Mouse (Mus musculus): ENCODE measurements at regions not wholly inside any gene's neighbourhood (a gene's known extent, or its start where the extent isn't known, plus 50 kb on each side); places are given as distances from the start of the nearest gene placed in this dataset.

DNA sequence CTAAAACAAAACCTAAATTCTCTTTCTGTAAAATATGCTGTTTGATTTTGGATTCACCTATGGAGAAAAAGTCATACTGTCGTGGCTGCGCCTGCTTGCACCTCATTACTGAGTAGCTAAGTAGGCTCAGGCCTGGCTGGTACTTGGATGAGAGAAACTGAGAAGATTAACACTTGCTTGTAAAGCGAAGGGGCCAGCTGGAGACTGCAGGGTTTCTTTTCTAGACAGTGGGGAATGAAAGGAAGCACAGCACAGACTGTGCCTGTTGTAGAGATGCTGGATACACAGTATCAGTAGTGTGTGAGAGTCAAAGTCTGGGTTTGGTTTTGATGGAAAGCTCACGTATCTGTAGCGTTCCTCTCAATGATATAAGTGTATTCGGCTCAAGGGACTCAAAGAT is 123.5 kb downstream of the Ackr3 start:
- ChIA-PET POLR2A (interaction anchor here in 1 of 4 experiments (0.7 kb wide), 2 partner anchors 122 to 1852 kb away, joined by 4 to 5 read pairs; no protein-coding TSS in a partner anchor), CTCF (no interaction called here)

GRCm38 (mm10) chr1:90332531-90332930 is 128.8 kb downstream of the Ackr3 start:
- ChIA-PET CTCF (interaction anchor here in 1 of 4 experiments (1.3 kb wide), 1 partner anchor 258 kb away, joined by 4 read pairs; no protein-coding TSS in a partner anchor), POLR2A (no interaction called here)

- POLR2A ChIA-PET = interaction anchor here in 1 of 4 experiments (0.6 to 1.2 kb wide), 2 partner anchors 12 to 29 kb away, joined by 3 to 4 read pairs; no protein-coding TSS in a partner anchor
- CTCF ChIA-PET = no interaction called here
Observed at GRCm38 (mm10) chr1:90333676-90334430, 130.1 kb downstream of the Ackr3 start.

DNA sequence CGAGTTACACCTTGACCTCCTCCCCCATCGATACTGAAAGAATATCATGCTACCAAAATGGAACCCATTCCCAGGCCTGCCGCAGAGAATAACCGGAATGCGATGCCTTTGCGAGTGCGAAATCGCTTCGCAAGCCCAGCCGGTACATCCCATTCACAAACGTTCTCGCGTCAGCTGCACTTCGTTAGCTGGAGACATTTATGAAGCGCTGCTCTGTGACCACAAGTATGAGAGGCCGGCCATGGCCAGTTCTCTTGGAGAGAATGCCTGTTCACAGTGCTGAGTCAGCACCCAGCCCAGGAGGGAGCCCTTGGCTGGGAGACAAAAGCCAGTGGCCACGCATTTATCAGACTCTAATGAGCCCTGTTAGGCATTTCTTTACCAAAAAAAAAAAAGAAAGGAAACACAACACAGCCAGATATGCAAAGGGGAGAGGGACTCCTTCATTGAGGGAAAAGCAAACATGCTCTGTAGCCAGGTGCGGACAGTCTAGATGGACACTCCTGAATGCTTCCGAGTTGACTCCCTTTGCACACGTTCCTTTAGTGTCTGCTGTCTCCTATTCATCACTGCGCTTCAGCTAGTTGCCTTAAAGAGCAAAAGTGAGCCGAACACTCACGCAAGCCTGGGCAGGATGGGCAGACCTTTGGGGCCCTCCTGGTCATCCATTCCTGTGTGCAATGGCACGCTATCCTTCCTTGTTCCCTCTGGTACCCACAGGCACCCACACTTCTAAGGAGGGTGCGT is 131.4 kb downstream of the Ackr3 start:
- POLR2A ChIA-PET = interaction anchor here in 1 of 4 experiments (1.2 kb wide), 1 partner anchor 11 kb away, joined by 3 read pairs; no protein-coding TSS in a partner anchor
- CTCF ChIA-PET = interaction anchor here in 1 of 4 experiments (0.6 to 0.7 kb wide), 2 partner anchors 21 to 52 kb away, joined by 3 read pairs; no protein-coding TSS in a partner anchor

- CTCF ChIA-PET = interaction anchor here in 2 of 4 experiments (0.6 kb wide), 2 partner anchors 16 to 237 kb away, joined by 3 to 4 read pairs; no protein-coding TSS in a partner anchor
- POLR2A ChIA-PET = no interaction called here
Observed at GRCm38 (mm10) chr1:90337876-90338316, 134.1 kb downstream of the Ackr3 start.

DNA sequence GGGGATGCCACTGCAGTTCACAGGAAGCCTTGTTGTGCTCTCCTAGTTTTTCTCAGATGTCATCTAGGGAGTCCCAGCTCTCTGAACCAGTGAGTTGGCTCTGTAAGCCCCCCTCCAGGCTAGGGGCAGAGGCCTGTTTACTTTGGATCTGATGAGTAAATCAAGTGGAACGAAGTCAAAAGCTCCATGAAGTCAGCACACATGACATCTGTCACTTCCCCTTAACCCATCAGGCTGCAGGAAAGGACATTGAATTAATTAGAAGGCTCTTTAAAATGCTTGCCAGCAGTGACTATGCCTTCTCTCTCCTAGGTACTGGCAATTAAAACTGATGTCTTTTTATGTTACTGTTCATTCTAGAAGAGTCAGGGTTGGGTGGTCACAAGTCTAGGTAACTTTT is 138.6 kb downstream of the Ackr3 start:
- POLR2A ChIA-PET = no interaction called here
- CTCF ChIA-PET = no interaction called here

DNA sequence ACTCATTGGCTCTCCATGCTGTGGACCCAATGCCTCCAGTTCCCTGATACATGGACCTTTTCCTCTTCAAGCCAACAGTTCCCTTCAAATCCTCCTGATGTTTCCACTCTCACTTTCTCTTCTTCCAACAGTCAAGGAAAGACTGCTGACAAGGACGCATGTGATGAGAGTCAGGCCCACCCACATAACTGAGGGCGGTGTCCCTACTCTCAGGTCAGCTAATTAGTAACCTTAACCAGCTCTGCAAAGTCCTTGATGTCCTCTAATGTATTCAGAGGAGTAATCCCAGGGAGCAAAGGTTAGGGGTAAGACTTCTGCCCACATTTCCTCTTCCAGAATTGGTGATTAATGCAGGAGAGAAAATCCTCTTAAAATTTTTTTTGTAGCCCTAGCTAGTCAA is 139.7 kb downstream of the Ackr3 start:
- CTCF ChIA-PET = no interaction called here
- POLR2A ChIA-PET = no interaction called here

- ChIA-PET POLR2A (no interaction called here), CTCF (no interaction called here)
Observed at GRCm38 (mm10) chr1:90347032-90347431, 143.3 kb downstream of the Ackr3 start.

DNA sequence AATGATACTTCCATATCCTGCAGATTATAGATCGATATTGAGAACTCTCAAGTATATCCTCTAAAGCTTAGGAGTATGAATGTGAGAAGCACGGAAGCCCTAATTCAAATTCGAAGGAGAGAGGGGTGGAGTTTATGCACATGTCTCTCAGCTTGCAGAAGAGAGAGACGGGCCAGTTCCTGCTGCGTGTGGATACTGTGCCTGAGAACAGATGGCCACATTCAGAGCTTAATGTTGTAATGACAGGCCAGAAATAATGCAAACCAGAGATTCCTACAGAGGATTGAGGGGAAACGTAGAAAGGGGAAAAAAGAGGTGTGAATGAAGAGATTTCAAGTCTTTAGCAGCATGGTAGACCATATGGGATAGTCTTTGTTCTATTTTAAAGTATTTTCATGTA is 145.8 kb downstream of the Ackr3 start:
- ChIA-PET CTCF (interaction anchor here in 3 of 4 experiments (0.7 to 0.8 kb wide), 3 partner anchors 10 to 289 kb away, joined by 3 read pairs; no protein-coding TSS in a partner anchor), POLR2A (interaction anchor here in 1 of 4 experiments (0.6 kb wide), 1 partner anchor 884 kb away, joined by 3 read pairs; no protein-coding TSS in a partner anchor)

DNA sequence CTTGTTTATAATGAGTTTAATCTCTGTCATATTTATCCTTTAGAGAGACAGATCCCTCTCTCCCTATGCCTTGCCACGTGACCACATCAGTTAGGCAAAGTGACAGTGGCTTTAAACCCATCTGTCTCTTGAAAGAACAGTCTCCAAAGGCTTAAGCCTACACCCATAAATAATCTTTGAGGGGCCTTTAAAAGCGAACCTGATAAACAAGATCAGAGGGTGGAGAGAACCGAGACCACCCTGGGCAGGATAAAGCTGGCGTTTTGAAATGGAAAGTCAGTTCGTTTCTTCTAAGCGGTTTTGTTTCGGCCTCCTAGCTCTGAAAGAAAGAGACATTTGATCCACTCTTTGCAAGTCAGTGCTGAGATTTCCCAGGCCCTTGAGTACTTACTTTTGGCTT is 149.5 kb downstream of the Ackr3 start:
- ChIA-PET POLR2A (interaction anchor here in 1 of 4 experiments (0.7 kb wide), 1 partner anchor 37 kb away, joined by 3 read pairs; no protein-coding TSS in a partner anchor), CTCF (interaction anchor here in 1 of 4 experiments (0.8 to 1.1 kb wide), 2 partner anchors 148 to 237 kb away, joined by 3 to 4 read pairs; no protein-coding TSS in a partner anchor)

- ChIA-PET POLR2A (interaction anchor here in 1 of 4 experiments (1.4 kb wide), 1 partner anchor 153 kb away, joined by 4 read pairs; the partner anchor contains the start of gene Ackr3), CTCF (interaction anchor here in 3 of 4 experiments (0.6 to 1.1 kb wide), 3 partner anchors 21 to 234 kb away, joined by 3 to 4 read pairs (median 3); no protein-coding TSS in a partner anchor)
Observed at GRCm38 (mm10) chr1:90356567-90356966, 152.8 kb downstream of the Ackr3 start.

- POLR2A ChIA-PET = interaction anchor here in 1 of 4 experiments (0.7 kb wide), 1 partner anchor 33 kb away, joined by 4 read pairs; no protein-coding TSS in a partner anchor
- CTCF ChIA-PET = no interaction called here
Observed at GRCm38 (mm10) chr1:90357391-90357790, 153.6 kb downstream of the Ackr3 start.

DNA sequence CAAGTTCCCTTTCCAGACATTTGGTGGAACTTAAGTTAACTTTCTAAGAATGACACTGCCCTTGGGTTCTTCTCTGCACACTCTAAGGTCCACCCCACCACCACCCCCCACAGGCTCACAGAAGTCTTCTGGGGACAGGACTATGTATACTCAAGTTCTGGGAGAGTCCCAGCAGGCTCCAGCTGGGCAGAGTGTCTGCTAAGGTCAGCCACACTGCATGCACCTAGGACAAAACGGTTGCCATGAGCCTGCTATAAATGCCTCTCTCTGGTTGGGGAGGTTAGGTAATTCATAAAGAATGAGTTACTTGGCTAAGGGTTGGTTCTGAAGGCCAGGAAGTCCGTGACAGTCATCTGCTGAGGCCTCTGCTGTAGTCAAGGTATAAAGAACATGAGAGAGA is 155.2 kb downstream of the Ackr3 start:
- ChIA-PET POLR2A (no interaction called here), CTCF (interaction anchor here in 3 of 4 experiments (0.6 to 1.1 kb wide), 3 partner anchors 10 to 386 kb away, joined by 4 to 7 read pairs (median 4); no protein-coding TSS in a partner anchor)

DNA sequence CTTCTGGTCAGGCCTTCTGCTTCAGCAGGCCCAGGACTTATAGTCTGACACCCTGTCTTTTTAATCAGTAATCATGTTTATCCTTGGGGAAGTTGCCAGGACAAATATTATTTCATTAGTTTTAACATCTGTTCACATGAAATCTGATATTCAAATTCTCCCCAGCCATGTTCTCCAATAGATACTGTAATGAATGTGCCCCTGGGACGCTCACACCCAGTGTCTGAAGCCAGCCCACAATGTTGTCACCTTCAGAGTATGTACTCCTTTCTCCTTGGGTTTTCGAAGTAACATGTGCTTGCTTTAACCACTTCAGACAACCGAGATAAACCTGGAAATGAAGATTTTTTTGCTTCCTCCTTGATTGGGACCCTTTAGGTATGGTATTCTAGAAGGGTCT is 156.3 kb downstream of the Ackr3 start:
- CTCF ChIA-PET = interaction anchor here in 1 of 4 experiments (0.7 kb wide), 1 partner anchor 228 kb away, joined by 3 read pairs; no protein-coding TSS in a partner anchor
- POLR2A ChIA-PET = interaction anchor here in 1 of 4 experiments (0.6 to 0.7 kb wide), 2 partner anchors 34 to 158 kb away, joined by 3 read pairs; no protein-coding TSS in a partner anchor

GRCm38 (mm10) chr1:90364444-90364843 is 160.7 kb downstream of the Ackr3 start:
- ChIA-PET POLR2A (no interaction called here), CTCF (interaction anchor here in 1 of 4 experiments (1.3 kb wide), 1 partner anchor 226 kb away, joined by 3 read pairs; no protein-coding TSS in a partner anchor)

DNA sequence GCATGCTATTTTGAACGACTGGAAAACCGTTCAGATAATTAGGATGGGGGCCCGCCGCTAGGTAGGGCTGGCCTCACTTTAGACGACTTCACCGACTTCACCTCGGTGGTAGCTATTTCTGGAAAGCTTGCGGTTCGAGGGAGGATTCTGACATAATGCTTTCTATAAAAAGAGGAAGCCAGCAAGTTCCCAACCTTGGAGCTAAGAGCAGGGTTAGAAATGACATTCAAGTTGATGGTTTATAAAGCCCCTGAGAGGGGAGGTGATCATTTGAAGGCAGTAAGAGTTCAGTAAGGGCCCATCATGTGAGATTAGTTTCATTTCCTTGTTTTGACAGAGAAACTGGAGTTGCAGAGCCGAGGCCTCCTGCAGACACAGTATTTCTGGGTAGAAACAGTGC is 164.8 kb downstream of the Ackr3 start:
- ChIA-PET POLR2A (interaction anchor here in 2 of 4 experiments (0.7 to 0.8 kb wide), 2 partner anchors 109 to 165 kb away, joined by 4 to 5 read pairs; partner anchors contain the start of gene Ackr3 (in 1 of the 2)), CTCF (interaction anchor here in 3 of 4 experiments (0.6 to 1.4 kb wide), 6 partner anchors 11 to 725 kb away, joined by 3 to 13 read pairs (median 4); no protein-coding TSS in a partner anchor)

- POLR2A ChIA-PET = interaction anchor here in 2 of 4 experiments (0.7 to 0.8 kb wide), 2 partner anchors 165 to 306 kb away, joined by 3 to 4 read pairs; partner anchors contain the start of gene Ackr3 (in 1 of the 2)
- CTCF ChIA-PET = interaction anchor here in 2 of 4 experiments (0.7 to 1.4 kb wide), 7 partner anchors 10 to 726 kb away, joined by 3 to 5 read pairs (median 3); no protein-coding TSS in a partner anchor
Observed at GRCm38 (mm10) chr1:90369287-90369686, 165.5 kb downstream of the Ackr3 start.

DNA sequence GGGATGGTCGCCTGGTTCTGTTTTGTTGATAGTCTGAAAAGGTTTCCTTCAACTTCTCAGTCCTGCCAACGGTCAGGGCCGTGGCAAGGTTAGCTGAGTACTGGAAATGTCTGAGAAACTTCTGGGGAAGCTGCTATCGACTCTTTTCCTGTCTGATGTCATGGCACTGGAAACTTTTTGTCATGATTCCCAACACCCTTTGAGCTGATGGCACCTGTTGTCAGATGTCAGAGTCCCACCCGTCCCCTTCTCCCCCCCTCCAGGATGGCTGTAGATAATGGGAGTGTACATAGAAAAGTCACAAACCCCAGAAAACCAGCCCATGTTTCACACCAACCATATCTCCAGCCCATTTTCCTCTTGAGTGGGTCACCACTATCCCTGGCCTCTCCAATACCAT is 167.0 kb downstream of the Ackr3 start:
- ChIA-PET POLR2A (no interaction called here), CTCF (no interaction called here)

DNA sequence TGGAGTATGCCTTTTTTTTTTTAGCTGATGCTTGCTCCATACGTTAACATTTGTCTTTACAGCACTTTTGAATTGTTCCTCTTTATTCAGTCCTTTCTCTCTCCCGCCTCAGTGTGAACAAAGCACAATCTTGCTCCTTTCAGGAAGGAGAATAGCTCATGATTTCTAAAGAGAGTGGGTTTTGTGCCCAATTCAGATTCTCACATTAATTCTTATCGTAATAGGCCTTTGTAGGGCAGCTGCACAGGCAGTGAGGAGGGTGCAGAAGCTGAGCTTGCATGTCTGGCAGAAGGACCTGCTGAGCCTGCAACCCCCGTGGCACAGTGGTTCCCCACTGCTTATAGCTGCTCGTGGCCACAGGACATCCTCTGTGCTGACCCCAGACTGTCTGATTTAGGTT is 169.2 kb downstream of the Ackr3 start:
- ChIA-PET CTCF (interaction anchor here in 2 of 4 experiments (0.5 to 1.1 kb wide), 4 partner anchors 23 to 707 kb away, joined by 3 to 4 read pairs (median 3); no protein-coding TSS in a partner anchor), POLR2A (interaction anchor here in 1 of 4 experiments (0.7 kb wide), 1 partner anchor 211 kb away, joined by 3 read pairs; no protein-coding TSS in a partner anchor)
